Mouse (Mus musculus): ENCODE data around the gene Ptpn12. TPM values are rescaled to one million over a fixed set of nuclear protein-coding genes. Genes with fewer than 3 reads are reported as not detected.
"Not testable (repeated sequence)": the region's sequence is repeated elsewhere in the genome, so short reads cannot be mapped to it uniquely, and the experiment has no call there.

Ptpn12 gene
- polyA plus RNA-seq, 1 experiment from 2014 or later = 18.9 TPM

GRCm38 (mm10) chr5:20946906-20947305 is 108.8 kb downstream of the Ptpn12 start:
- Histone ChIP-seq H3K4me2 (no peak overlapping the region), H3K4me3 (replicated peaks) (no peak overlapping the region), H3K9ac (no peak overlapping the region), H3K27me3 (replicated peaks) (no peaks in the 10 kb centered on the region), H3K9me3 (no peaks in the 10 kb centered on the region), H3K27ac (no peak overlapping the region), H3K36me3 (no peaks in the 10 kb centered on the region), H3K4me1 (peaks cover 4% of the 10 kb centered on the region; the same call in 1 of the 2 replicates)
- 87% methylated on average over 6 of the region's 6 CpGs for WGBS
- no peak for ATAC-seq (ENCODE audit: insufficient read depth, low FRiP score, low read depth)

DNA sequence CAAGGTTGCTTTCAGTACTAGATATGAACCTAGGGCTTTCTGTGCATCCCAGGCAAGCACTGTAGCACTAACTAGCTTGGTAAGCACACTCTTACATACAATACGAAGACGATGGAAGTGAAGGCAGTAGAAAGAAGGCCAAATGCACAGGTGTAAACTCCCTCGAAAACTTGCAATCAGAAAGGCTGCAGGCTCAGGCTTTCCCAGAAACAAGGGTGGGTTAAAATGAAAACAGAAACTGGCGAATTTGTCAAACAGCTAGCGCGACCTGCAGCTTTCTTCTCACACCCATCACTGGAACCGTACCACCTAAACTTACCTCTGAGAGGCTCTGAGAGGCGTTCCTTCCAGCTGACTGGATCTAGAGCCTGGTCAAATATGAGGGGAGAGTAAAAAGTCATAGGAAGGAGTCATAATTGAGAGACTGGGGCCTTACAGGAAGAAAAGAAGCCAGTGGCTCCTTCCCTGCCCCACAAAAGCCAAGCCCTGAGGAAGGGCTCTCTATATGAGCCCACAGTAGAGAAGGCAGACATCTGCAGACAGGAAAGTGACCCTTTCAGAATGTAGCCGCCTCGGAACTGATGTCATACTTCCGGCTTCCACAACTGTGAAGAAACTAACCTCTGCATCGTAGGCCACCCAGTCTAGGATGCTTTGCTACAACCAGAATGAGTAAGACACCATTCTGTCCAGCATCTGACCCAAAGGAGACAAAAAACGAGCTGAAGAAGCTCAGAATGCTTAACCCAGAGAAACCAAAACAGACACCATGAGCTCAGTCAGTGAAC is 110.6 kb downstream of the Ptpn12 start:
- H3K9ac ChIP-seq = no peak overlapping the region
- 66% methylated on average over 13 of the region's 13 CpGs for WGBS
- H3K4me2 ChIP-seq = no peak overlapping the region
- no peak overlapping the region for H3K27ac ChIP-seq
- H3K9me3 ChIP-seq = no peaks in the 10 kb centered on the region
- H3K4me3 ChIP-seq (replicated peaks) = no peak overlapping the region
- H3K4me1 ChIP-seq = peaks cover 4% of the 10 kb centered on the region; the same call in 1 of the 2 replicates
- H3K27me3 ChIP-seq (replicated peaks) = no peaks in the 10 kb centered on the region
- no peak for ATAC-seq (ENCODE audit: insufficient read depth, low FRiP score, low read depth)
- H3K36me3 ChIP-seq = no peaks in the 10 kb centered on the region; the same call in 1 of the 2 replicates

DNA sequence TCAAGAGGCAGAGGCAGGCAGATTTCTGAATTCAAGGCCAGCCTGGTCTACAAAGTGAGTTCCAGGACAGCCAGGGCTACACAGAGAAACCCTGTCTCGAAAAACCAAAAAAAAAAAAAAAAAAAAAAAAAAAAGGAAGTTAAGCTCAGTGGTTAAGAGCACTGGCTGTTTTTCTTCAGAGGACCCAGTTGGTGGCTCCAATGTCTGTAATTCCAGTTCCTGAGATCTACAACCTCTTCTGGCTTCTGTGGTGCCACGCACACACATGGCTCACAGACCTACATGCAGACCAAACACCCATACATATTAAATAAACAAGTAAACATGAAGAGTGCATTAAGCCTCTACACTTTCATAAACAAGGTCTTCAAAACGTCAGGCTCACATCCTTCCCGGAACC is 111.9 kb downstream of the Ptpn12 start:
- not testable (repeated sequence) for H3K36me3 ChIP-seq; H3K4me2 ChIP-seq; H3K9ac ChIP-seq; ATAC-seq (ENCODE audit: insufficient read depth, low FRiP score, low read depth); H3K4me1 ChIP-seq; H3K4me3 ChIP-seq (replicated peaks); H3K9me3 ChIP-seq; H3K27ac ChIP-seq; H3K27me3 ChIP-seq (replicated peaks)
- WGBS = 67% methylated on average over 3 of the region's 4 CpGs

- no peak overlapping the region for H3K9ac ChIP-seq
- no peaks in the 10 kb centered on the region for H3K9me3 ChIP-seq
- H3K27me3 ChIP-seq (replicated peaks) = no peaks in the 10 kb centered on the region
- no peaks in the 10 kb centered on the region; the same call in 1 of the 2 replicates for H3K36me3 ChIP-seq
- H3K4me1 ChIP-seq = peaks cover 7% of the 10 kb centered on the region; the same call in 1 of the 2 replicates
- no peak for ATAC-seq (ENCODE audit: insufficient read depth, low FRiP score, low read depth)
- no peak overlapping the region for H3K4me3 ChIP-seq (replicated peaks)
- no peak overlapping the region for H3K4me2 ChIP-seq
- no peak overlapping the region for H3K27ac ChIP-seq
- WGBS = 71% methylated on average over 3 of the region's 3 CpGs
Observed at GRCm38 (mm10) chr5:20942523-20942922, 113.2 kb downstream of the Ptpn12 start.

DNA sequence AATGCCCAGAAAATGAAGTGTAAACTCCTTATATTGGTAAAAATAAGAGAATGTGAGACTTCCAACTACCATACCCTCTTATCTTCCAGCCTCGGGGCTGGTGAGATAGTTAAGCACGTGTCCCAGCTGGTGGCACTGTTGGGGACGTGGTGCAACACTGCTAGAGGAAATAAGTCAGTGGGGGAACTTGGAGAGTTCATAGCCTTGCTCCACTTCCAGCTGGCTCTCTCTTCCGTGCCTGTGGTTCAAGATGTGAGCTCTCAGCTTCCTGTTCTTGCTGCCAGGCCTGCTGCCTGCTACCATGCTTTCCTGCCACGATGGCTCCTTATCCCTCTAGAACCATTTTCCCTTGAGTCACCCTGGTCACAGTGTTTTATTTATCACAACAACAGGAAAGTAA is 114.5 kb downstream of the Ptpn12 start:
- Histone ChIP-seq H3K27ac (no peak overlapping the region; the same call in 1 of the 2 replicates), H3K36me3 (no peaks in the 10 kb centered on the region; the same call in 1 of the 2 replicates), H3K4me2 (no peak overlapping the region), H3K9me3 (no peaks in the 10 kb centered on the region), H3K4me3 (replicated peaks) (no peak overlapping the region), H3K4me1 (peaks cover 7% of the 10 kb centered on the region; the same call in 1 of the 2 replicates), H3K9ac (no peak overlapping the region), H3K27me3 (replicated peaks) (no peaks in the 10 kb centered on the region)
- 0 out of 2 replicates have a peak, but pooled peaks have one; percentile 60 for ATAC-seq (ENCODE audit: insufficient read depth, low FRiP score, low read depth)
- WGBS = 41% methylated on average over 5 of the region's 5 CpGs

DNA sequence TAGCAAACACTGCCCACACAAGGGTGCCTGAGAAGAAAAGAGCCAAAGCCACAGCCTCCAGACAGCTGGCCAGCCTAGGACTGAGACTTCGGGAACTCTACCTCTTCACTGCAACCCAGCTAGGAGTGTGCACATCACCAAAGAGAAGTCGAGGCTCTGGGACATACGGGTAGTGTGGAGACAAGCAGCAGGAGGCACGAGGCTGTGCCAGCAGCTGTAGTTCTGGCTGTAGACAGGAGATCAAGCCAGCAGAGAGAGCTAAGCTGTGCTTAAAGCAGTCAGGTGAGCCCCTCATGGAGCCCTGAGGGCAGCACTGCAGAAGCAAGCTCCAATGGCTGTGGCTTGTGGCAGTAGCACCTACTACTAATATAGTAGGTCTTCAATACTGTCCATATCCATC is 115.0 kb downstream of the Ptpn12 start:
- no peak overlapping the region for H3K9ac ChIP-seq
- no peak for ATAC-seq (ENCODE audit: insufficient read depth, low FRiP score, low read depth)
- 79% methylated on average over 4 of the region's 4 CpGs for WGBS
- H3K27me3 ChIP-seq (replicated peaks) = no peaks in the 10 kb centered on the region
- no peaks in the 10 kb centered on the region; the same call in 1 of the 2 replicates for H3K36me3 ChIP-seq
- H3K4me2 ChIP-seq = no peak overlapping the region
- no peaks in the 10 kb centered on the region for H3K9me3 ChIP-seq
- no peak overlapping the region for H3K27ac ChIP-seq
- H3K4me3 ChIP-seq (replicated peaks) = no peak overlapping the region
- H3K4me1 ChIP-seq = peaks cover 7% of the 10 kb centered on the region; the same call in 1 of the 2 replicates

DNA sequence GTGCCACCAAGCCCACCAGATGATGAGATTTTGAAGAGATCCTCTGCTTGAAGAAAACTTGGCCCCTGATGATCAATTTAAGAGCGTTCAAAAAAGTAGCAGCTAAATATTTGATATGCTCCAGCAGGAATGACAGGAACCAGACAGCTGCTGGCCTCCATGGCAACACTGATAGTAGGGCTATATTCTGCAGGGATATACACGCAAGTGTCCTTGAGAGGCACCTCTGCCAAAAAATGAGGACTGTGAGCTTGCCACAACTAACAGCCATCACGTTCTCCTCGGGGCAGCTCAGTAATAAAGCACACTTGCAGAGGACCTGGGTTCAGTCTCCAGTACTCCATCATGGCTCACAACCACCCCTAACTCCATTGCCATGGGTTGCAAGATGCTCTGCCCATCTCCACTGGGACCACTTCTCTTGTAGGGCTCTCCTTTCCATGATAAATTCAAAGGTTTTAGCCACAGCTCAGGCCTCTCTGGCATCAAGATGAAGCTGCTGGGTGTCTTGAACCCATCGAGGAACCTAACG is 115.6 kb downstream of the Ptpn12 start:
- Histone ChIP-seq H3K27ac (no peak overlapping the region), H3K9ac (no peak overlapping the region), H3K27me3 (replicated peaks) (no peaks in the 10 kb centered on the region), H3K36me3 (no peaks in the 10 kb centered on the region; the same call in 1 of the 2 replicates), H3K9me3 (no peaks in the 10 kb centered on the region), H3K4me3 (replicated peaks) (no peak overlapping the region), H3K4me1 (peaks cover 7% of the 10 kb centered on the region; the same call in 1 of the 2 replicates), H3K4me2 (no peak overlapping the region)
- ATAC-seq (ENCODE audit: insufficient read depth, low FRiP score, low read depth) = no peak
- 75% methylated on average over 6 of the region's 6 CpGs for WGBS

- H3K27ac ChIP-seq = no peak overlapping the region
- no peak for ATAC-seq (ENCODE audit: insufficient read depth, low FRiP score, low read depth)
- H3K36me3 ChIP-seq = no peaks in the 10 kb centered on the region; the same call in 1 of the 2 replicates
- no peak overlapping the region for H3K4me3 ChIP-seq (replicated peaks)
- peaks cover 7% of the 10 kb centered on the region; the same call in 1 of the 2 replicates for H3K4me1 ChIP-seq
- no peak overlapping the region for H3K9ac ChIP-seq
- H3K4me2 ChIP-seq = no peak overlapping the region
- H3K27me3 ChIP-seq (replicated peaks) = no peaks in the 10 kb centered on the region
- H3K9me3 ChIP-seq = no peaks in the 10 kb centered on the region
- 63% methylated on average over 5 of the region's 5 CpGs for WGBS
Observed at GRCm38 (mm10) chr5:20938523-20938922, 117.2 kb downstream of the Ptpn12 start.

Other genes with a start within 250 kb of the Ptpn12 start
- 10.6 and 12.0 TPM in 2 replicates for gene Phtf2, start 173.8 kb downstream of the Ptpn12 start, polyA plus RNA-seq (2015; fragmentation: Nextera tagmentation; extraction: Ambion mirVana)
- gene Tmem60, start 173.7 kb downstream of the Ptpn12 start, polyA plus RNA-seq (2015; fragmentation: Nextera tagmentation; extraction: Ambion mirVana) = 53.0 and 53.1 TPM in 2 replicates
- gene Rsbn1l, start 99.5 kb downstream of the Ptpn12 start, polyA plus RNA-seq (2015; fragmentation: Nextera tagmentation; extraction: Ambion mirVana) = 5.2 and 5.4 TPM in 2 replicates
- 2.5 and 2.9 TPM in 2 replicates for gene Gsap, start 130.3 kb upstream of the Ptpn12 start, polyA plus RNA-seq (2015; fragmentation: Nextera tagmentation; extraction: Ambion mirVana)